Comparison of ENCODE assay signal across 8 mouse cellular contexts in genomic region chr7:111779504-111780242, GRCm38 (mm10). TPM values are rescaled to one million over a fixed set of nuclear protein-coding genes. Genes with fewer than 3 reads are reported as not detected.
DNase-seq lines count a peak whose midpoint lies in the region; ATAC-seq and TF ChIP-seq lines count a peak whose summit lies in the region.

Gene Galnt18, minus strand, starts transcription at chr7:111779977.

- no peak for TF ChIP-seq POLR2A in liver, adult 2 months (IDR thresholded peaks at IDR 0.05; ENCODE audit: extremely low read depth, insufficient read depth, low read length)

- H3K36me3 ChIP-seq in forebrain, embryonic 14.5 days (ENCODE audit: control insufficient read depth, insufficient read depth, low read length) = no peaks in the 10 kb centered on the region
- H3K36me3 ChIP-seq in heart, embryonic 16.5 days (ENCODE audit: control insufficient read depth, insufficient read depth) = no peaks in the 10 kb centered on the region
- H3K36me3 ChIP-seq in liver, adult 2 months (ENCODE audit: control insufficient read depth, insufficient read depth, low read length) = no peaks in the 10 kb centered on the region

- H3K4me1 ChIP-seq in forebrain, embryonic 14.5 days (ENCODE audit: control insufficient read depth, insufficient read depth, low read length) = peaks cover 3% of the 10 kb centered on the region; the same call in 1 of the 2 replicates
- peaks cover 4% of the 10 kb centered on the region for H3K4me1 ChIP-seq in heart, embryonic 16.5 days (ENCODE audit: control insufficient read depth, insufficient read depth, low read length)
- no peaks in the 10 kb centered on the region; the same call in 1 of the 2 replicates for H3K4me1 ChIP-seq in liver, adult 2 months (ENCODE audit: control insufficient read depth, insufficient read depth, low read length)

- H3K27me3 ChIP-seq in forebrain, embryonic 14.5 days (replicated peaks; ENCODE audit: control insufficient read depth, insufficient read depth, low read length) = peaks cover 4% of the 10 kb centered on the region; the same call in 1 of the 2 replicates
- H3K27me3 ChIP-seq in heart, embryonic 16.5 days (ENCODE audit: control insufficient read depth, insufficient read depth, low read length) = peaks cover 13% of the 10 kb centered on the region
- H3K27me3 ChIP-seq in liver, adult 2 months (ENCODE audit: control insufficient read depth, insufficient read depth, low read length) = no peaks in the 10 kb centered on the region

- WGBS in forebrain, embryonic 14.5 days = under 1% methylated on average over 52 of the region's 52 CpGs
- WGBS in heart, embryonic 16.5 days = 1% methylated on average over 52 of the region's 52 CpGs
- WGBS in liver, adult 2 months = 2% methylated on average over 52 of the region's 52 CpGs

- peak; percentile 33 to 42 for DNase-seq in spleen, adult 18-20 months
- DNase-seq in spleen, adult 12 weeks (ENCODE audit: low spot score) = no peak
- DNase-seq in forebrain, embryonic 14.5 days (ENCODE audit: low spot score) = peak; percentile 94
- DNase-seq in kidney, postnatal 14 days = peak; percentile 98
- peak; percentile 17 for DNase-seq in liver, adult 2 months (ENCODE audit: extremely low read depth, low read depth, low spot score)
- peak; percentile 91 for DNase-seq in neural tube, embryonic 10.5 days (ENCODE audit: extremely low spot score, low spot score)
- peak; percentile 84 for DNase-seq in telencephalon, adult 2 months (ENCODE audit: low read depth, low spot score)

- no peaks in the 10 kb centered on the region for H3K9me3 ChIP-seq in forebrain, embryonic 14.5 days (replicated peaks; ENCODE audit: control insufficient read depth, low read length)
- H3K9me3 ChIP-seq in heart, embryonic 16.5 days (replicated peaks; ENCODE audit: control insufficient read depth, low read length) = no peaks in the 10 kb centered on the region

- peak within 1 kb of the TSS; percentile 51 for H3K4me3 ChIP-seq in forebrain, embryonic 14.5 days (ENCODE audit: low read depth, low read length)
- peak within 1 kb of the TSS; percentile 70 for H3K4me3 ChIP-seq in heart, embryonic 16.5 days (ENCODE audit: low read length)
- H3K4me3 ChIP-seq in liver, adult 2 months (ENCODE audit: insufficient read depth, low read depth, low read length) = peak within 1 kb of the TSS; percentile 66

- TF ChIP-seq CTCF in liver, adult 2 months (IDR thresholded peaks at IDR 0.05; ENCODE audit: low read depth, low read length) = no peak

- H3K9ac ChIP-seq in forebrain, embryonic 14.5 days (ENCODE audit: low read length) = peak within 1 kb of the TSS; percentile 67
- peak within 1 kb of the TSS; percentile 74 for H3K9ac ChIP-seq in heart, embryonic 16.5 days (ENCODE audit: low read length)
- H3K9ac ChIP-seq in liver, adult 2 months (ENCODE audit: low read depth, low read length) = peak within 1 kb of the TSS; percentile 36

- peak; percentile 99 for ATAC-seq in forebrain, embryonic 14.5 days
- peak; percentile 98 for ATAC-seq in heart, embryonic 16.5 days (replicated peaks; ENCODE audit: extremely low read depth, insufficient read depth, low FRiP score)

- H3K4me2 ChIP-seq in forebrain, embryonic 14.5 days (ENCODE audit: low read length) = peak within 1 kb of the TSS; percentile 97
- H3K4me2 ChIP-seq in heart, embryonic 16.5 days (ENCODE audit: low read depth, low read length) = peak within 1 kb of the TSS; percentile 82

- peak within 1 kb of the TSS; percentile 48; the same call in 1 of the 2 replicates for H3K27ac ChIP-seq in forebrain, embryonic 14.5 days (ENCODE audit: low read depth, low read length)
- peak within 1 kb of the TSS; percentile 76 for H3K27ac ChIP-seq in heart, embryonic 16.5 days (ENCODE audit: low read length)
- peak within 1 kb of the TSS; percentile 29; the same call in 1 of the 2 replicates for H3K27ac ChIP-seq in liver, adult 2 months (replicated peaks; ENCODE audit: insufficient read depth, low read depth, low read length)

- H3K79me2 ChIP-seq in liver, adult 2 months (ENCODE audit: control insufficient read depth, insufficient read depth, low read length) = no peaks in the 10 kb centered on the region

RNA-seq across cellular contexts. Expression of gene Galnt18, which starts in this region (rescaled TPM):
- 6.6 and 7.4 TPM in 2 replicates for polyA plus RNA-seq in forebrain, embryonic 14.5 days (2014; fragmentation: Nextera tagmentation; extraction: Ambion mirVana)
- 19.2 and 21.9 TPM in 2 replicates for polyA plus RNA-seq in heart, embryonic 16.5 days (2015; fragmentation: Nextera tagmentation; extraction: Ambion mirVana)
- 1.4 and 1.9 TPM in 2 replicates for total RNA-seq in liver, adult 2 months (2014; rRNA removed)
- 1.0 and 1.3 TPM in 2 replicates for polyA plus RNA-seq in liver, adult 2 months (2012; rRNA removed)
